Mouse (Mus musculus) lung, embryonic 16.5 days (tissue): ENCODE data around the gene Tmem229a. TPM values are rescaled to one million over a fixed set of nuclear protein-coding genes. Genes with fewer than 3 reads are reported as not detected.

Experiments used
- ATAC-seq: fragments of 200-750 bp; cut with Nextera tagmentation; 2 replicates; pipeline ENCODE4 v1.8.0; 2017; ENCODE audit warnings: low read depth, mild to moderate bottlenecking, moderate library complexity
- H3K27ac ChIP-seq: fragments of 300-500 bp; sonication (generic); 2 replicates; pipeline ENCODE4 v1.5.1; 2014; ENCODE audit warnings: mild to moderate bottlenecking, control low read depth, low read length
- H3K27me3 ChIP-seq: fragments of 300-500 bp; sonication (generic); 2 replicates; pipeline ENCODE4 v1.6.1; 2014; ENCODE audit warnings: low read depth, low read length, mixed read lengths; ENCODE audit not compliant: control insufficient read depth, insufficient read depth
- H3K36me3 ChIP-seq: fragments of 300-500 bp; sonication (generic); 2 replicates; pipeline ENCODE4 v1.6.1; 2014; ENCODE audit warnings: low read length; ENCODE audit not compliant: control insufficient read depth, insufficient read depth
- H3K4me1 ChIP-seq: fragments of 300-500 bp; sonication (generic); replicated peaks from 2 replicates; pipeline ENCODE4 v1.6.1; 2014; ENCODE audit warnings: low read length, mixed read lengths; ENCODE audit not compliant: control insufficient read depth, insufficient read depth
- H3K4me2 ChIP-seq: fragments of 300-500 bp; sonication (generic); 2 replicates; pipeline ENCODE4 v1.6.1; 2014; ENCODE audit warnings: low read depth, low read length, control low read depth
- H3K4me3 ChIP-seq: fragments of 300-500 bp; sonication (generic); 2 replicates; pipeline ENCODE4 v1.5.1; 2014; ENCODE audit warnings: mild to moderate bottlenecking, low read length, control low read depth
- H3K9ac ChIP-seq: fragments of 300-500 bp; sonication (generic); 2 replicates; pipeline ENCODE4 v1.6.1; 2014; ENCODE audit warnings: low read length, control low read depth
- H3K9me3 ChIP-seq: fragments of 300-500 bp; sonication (generic); 2 replicates; pipeline ENCODE4 v1.6.1; 2016; ENCODE audit warnings: low read length; ENCODE audit not compliant: control insufficient read depth
- WGBS: fragments of 180-500 bp; shearing (Covaris S2); extraction: QIAGEN DNeasy Blood & Tissue Kit; methylation state at CpG from one replicate; pipeline ENCODE4 v1.1.7; 2014; 5-methylcytosine and 5-hydroxymethylcytosine counted together
- polyA plus RNA-seq: library from polyadenylated mRNA; unstranded; fragments of >200 nt; fragmentation: Nextera tagmentation; extraction: Ambion mirVana; gene quantifications from 2 replicates; pipeline ENCODE4 v1.2.1, GENCODE M21; 2015

Tmem229a gene
- polyA plus RNA-seq, 1 experiment from 2014 or later: 0.06 TPM

DNA sequence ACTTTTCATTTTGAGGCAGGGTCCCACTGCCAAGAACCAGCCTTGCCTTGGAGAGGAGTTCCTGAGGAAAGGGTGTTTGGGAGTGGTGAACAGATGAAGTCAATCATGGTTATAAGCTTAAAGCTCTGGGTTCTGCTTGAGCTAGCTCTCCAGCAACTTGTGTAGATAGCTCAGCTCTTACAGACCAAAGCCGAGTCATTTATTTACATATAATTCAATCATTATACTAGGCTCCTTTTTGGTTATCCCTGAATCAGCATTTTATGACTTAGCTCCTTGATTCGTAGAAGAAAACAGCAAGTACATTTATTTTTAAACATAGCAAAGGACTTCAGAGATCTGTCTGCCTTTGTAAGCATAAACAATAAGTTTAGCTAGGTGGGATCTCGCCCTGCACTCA is 51.0 kb downstream of the Tmem229a start:
- no peaks in the 10 kb centered on the region for H3K36me3 ChIP-seq
- no peak overlapping the region for H3K4me3 ChIP-seq
- no peak overlapping the region for H3K9ac ChIP-seq
- WGBS: 61% methylated on average over 3 of the region's 3 CpGs
- H3K27ac ChIP-seq: no peak overlapping the region
- H3K4me2 ChIP-seq: no peak overlapping the region
- H3K27me3 ChIP-seq: no peaks in the 10 kb centered on the region
- ATAC-seq: no peak
- no peaks in the 10 kb centered on the region for H3K9me3 ChIP-seq
- no peaks in the 10 kb centered on the region for H3K4me1 ChIP-seq

Other genes starting within 250 kb of the Tmem229a start
- gene Hyal6, start 223.1 kb downstream of the Tmem229a start, polyA plus RNA-seq: not detected in 2 replicates
- not detected in 2 replicates for gene Hyal4, start 208.0 kb downstream of the Tmem229a start, polyA plus RNA-seq
- not detected in 2 replicates for gene Spam1, start 165.1 kb downstream of the Tmem229a start, polyA plus RNA-seq
- gene Hyal5, start 98.3 kb downstream of the Tmem229a start, polyA plus RNA-seq: not detected in 2 replicates